Mouse (Mus musculus) neural tube, postnatal 0 days (tissue): ENCODE results near the gene Sugct. TPM values are rescaled to one million over a fixed set of nuclear protein-coding genes. Genes with fewer than 3 reads are reported as not detected.

ENCODE experiments used
- polyA plus RNA-seq: library from polyadenylated mRNA; unstranded; fragments of >200 nt; fragmentation: Nextera tagmentation; extraction: Ambion mirVana; gene quantifications from 2 replicates; pipeline ENCODE4 v1.2.1, GENCODE M21; 2015

The Sugct gene
- polyA plus RNA-seq, result 2.9 and 3.1 TPM in 2 replicates

GRCm38 (mm10) chr13:17694911-17695699 is at the start of gene Sugct, which contains the start of gene Mplkip:
Sugct (minus strand) TSS chr13:17695553.
Mplkip (plus strand) TSS chr13:17695192.

Other genes with a start within 250 kb of the Sugct start
- gene Mplkip, start 361 bp downstream of the Sugct start, polyA plus RNA-seq, result 35.3 and 36.0 TPM in 2 replicates
- gene Cdk13, start 109.5 kb upstream of the Sugct start, polyA plus RNA-seq, result 13.0 and 17.0 TPM in 2 replicates
- 234 and 235 TPM in 2 replicates for gene Rala, start 248.7 kb upstream of the Sugct start, polyA plus RNA-seq